Mouse (Mus musculus) brown adipose tissue, adult 24 weeks (tissue): ENCODE measurements around the gene 5330417C22Rik. TPM values are rescaled to one million over a fixed set of nuclear protein-coding genes. Genes with fewer than 3 reads are reported as not detected.

Experiments
- H3K27ac ChIP-seq: fragments of 200-500 bp; replicated peaks from 2 replicates; pipeline ENCODE4 v1.5.1; 2012; ENCODE audit warnings: low read depth, mild to moderate bottlenecking, low read length
- H3K4me1 ChIP-seq: fragments of 200-500 bp; 2 replicates; pipeline ENCODE4 v1.6.1; 2012; ENCODE audit warnings: low read length, mixed read lengths; ENCODE audit not compliant: control insufficient read depth, insufficient read depth, insufficient read length
- H3K4me3 ChIP-seq: fragments of 200-500 bp; 2 replicates; pipeline ENCODE4 v1.5.1; 2012; ENCODE audit warnings: low read depth, mild to moderate bottlenecking, low read length, moderate library complexity; ENCODE audit not compliant: insufficient read depth
- polyA plus RNA-seq: library from polyadenylated mRNA; stranded (reverse); fragments of >200 nt; gene quantifications from 2 replicates; pipeline ENCODE4 v1.2.4, GENCODE M21; 2012; ENCODE audit not compliant: missing spikeins, insufficient read depth, insufficient read length

5330417C22Rik gene
- polyA plus RNA-seq, 1 experiment, result not detected

DNA sequence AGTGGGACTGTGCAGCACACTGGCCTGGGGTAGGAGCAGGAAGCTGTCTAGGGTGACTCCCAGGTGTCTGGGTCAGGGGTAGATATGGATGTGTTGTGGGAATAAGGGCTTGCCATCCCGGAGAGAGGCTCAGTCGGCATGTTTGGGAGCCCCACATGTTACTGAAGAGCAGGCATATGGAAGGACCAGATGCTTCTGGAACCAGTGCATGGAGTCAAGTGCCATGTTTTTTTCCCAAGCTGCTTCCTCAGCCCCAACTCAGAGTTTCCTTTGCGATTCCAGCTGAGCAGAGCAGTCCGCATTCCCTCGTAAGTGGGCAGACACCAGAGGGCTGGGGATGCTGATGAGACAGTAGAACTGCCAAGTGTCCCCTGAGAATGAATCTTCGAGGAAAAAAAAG is 113.3 kb downstream of the 5330417C22Rik start:
- Histone ChIP-seq H3K27ac (no peak overlapping the region), H3K4me3 (no peak overlapping the region), H3K4me1 (no peaks in the 10 kb centered on the region)

DNA sequence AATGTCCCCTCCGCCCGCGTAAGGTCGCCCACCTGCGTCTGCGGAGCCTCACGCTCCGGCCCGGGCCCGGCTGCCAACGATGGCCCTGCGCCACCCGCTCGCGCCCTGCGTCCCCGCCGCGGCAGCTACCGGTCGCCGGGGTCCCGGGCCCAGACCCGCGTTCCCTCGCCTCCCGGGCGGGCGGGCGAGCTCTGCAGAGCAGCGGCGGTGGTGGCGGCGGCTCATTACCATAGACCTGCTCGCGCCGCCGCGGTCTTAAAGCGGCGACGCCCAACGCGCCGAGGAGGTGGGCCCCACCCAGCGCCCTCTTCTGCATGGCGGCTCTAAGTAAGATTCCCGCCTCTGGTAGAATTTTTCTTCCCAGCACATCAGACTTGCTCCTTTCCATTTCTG is 120.5 kb downstream of the 5330417C22Rik start:
- Histone ChIP-seq H3K27ac (no peak overlapping the region), H3K4me3 (peak overlapping the region; percentile 64), H3K4me1 (no peaks in the 10 kb centered on the region; the same call in none of the 2 replicates)

DNA sequence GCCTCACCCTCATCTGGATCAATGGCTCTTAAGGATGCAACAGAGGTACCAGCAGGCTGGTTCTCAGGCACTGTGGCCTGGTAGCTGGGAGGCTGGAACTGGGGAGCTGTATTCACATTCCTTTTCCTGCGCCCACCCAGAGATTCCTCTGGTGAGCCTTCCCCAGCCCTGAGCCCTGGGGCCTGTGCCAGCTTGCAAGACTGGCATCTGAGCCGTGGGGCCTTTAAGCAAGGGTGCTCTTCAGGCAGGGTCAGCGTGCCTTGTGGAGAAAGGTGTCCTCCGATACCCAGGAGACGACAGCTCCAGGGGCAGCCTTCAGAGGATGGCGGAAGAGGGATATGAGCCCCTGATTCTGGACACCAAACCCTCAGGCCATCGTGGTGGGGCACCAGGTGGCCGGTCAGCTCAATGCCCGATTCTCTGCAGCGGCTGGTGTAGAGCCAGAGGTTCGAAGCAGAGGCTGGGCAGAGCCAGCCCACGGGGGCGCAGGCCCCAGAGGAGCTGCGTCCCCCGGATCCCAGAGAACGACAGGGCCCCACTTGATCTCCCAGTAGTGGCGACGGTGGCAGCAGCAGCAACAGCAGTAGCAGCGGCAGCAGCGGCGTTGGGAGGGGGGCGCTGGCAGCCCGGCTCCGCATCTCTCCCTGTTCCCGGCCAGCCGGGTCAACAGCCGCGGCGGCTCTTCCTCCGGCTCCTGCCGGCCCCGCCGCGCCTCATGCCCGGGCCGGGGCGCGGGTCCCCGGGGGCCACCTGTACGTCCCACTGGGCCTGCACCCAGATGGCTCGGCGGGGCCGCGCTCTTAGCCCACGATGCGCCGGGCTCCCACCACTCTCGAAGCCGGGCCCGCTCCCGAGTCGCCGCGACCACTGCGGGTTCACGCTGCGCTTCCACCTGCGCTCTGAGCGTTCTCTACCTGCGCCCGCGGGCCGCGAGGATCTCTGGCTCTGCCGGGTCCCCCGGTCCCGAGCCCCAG is 121.2 kb downstream of the 5330417C22Rik start, which contains the start of gene Celsr2:
Gene Celsr2, minus strand, starts transcription at position 696 of the 974 bp plus-strand sequence.
- no peak within 1 kb of the TSS for H3K27ac ChIP-seq

DNA sequence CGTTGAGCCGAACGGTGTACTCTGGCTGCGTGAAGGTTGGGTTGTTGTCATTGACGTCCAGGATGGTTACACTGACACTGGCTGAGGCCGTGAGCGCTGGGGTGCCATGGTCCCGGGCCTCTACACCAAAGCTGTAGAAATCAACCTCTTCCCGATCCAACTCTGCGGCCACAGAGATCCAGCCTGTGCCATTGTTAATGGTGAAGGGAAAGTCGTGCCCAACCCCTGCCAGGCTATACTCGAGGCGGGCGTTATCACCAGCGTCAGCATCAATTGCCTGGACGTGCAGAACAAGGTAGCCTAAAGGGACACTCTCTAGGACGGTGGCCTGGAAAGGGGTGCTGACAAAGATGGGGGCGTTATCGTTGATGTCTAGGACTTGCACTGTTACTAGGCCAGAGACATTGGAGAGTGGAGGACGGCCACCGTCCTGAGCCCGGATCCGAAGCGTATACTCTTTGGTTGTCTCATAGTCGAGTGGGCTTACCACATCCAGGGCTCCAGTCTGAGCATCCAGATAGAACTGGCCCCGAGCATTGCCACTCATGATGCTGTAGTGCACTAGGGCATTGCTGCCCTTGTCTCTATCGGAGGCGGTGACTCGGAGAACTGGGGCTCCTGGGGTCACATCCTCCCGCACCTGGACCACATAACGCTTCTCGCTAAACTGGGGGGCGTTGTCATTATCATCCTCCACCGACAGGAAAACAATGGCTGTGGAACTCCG is 122.5 kb downstream of the 5330417C22Rik start:
- H3K27ac ChIP-seq, result no peak overlapping the region
- H3K4me3 ChIP-seq, result no peak overlapping the region
- H3K4me1 ChIP-seq, result no peaks in the 10 kb centered on the region; the same call in none of the 2 replicates

More for the DNA sequence above, 121.2 kb downstream of the 5330417C22Rik start, which contains the start of gene Celsr2:
- Histone ChIP-seq H3K4me1 (no peaks in the 10 kb centered on the region; the same call in none of the 2 replicates), H3K4me3 (peak within 1 kb of the TSS; percentile 64)

DNA sequence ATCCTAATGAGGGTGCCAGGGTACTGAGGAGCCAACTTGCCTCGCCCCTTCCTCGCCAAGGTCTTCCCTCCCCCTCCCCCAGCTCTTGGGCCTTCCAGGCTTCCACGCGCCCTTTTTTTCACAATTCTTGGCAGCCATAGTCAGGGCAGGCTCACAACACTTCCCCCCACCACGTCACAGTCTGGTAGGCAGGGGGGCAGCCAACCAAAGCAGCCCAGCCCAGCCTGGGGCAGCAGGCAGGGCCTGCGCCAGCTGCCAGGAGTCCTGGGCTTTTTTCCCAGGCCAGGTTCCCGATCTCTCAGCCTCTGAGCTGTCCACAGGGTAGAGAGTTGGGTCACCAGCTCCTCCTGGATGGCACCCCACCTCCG is 124.6 kb downstream of the 5330417C22Rik start:
- H3K4me3 ChIP-seq, result no peak overlapping the region
- no peaks in the 10 kb centered on the region; the same call in 1 of the 2 replicates for H3K4me1 ChIP-seq
- no peak overlapping the region for H3K27ac ChIP-seq

DNA sequence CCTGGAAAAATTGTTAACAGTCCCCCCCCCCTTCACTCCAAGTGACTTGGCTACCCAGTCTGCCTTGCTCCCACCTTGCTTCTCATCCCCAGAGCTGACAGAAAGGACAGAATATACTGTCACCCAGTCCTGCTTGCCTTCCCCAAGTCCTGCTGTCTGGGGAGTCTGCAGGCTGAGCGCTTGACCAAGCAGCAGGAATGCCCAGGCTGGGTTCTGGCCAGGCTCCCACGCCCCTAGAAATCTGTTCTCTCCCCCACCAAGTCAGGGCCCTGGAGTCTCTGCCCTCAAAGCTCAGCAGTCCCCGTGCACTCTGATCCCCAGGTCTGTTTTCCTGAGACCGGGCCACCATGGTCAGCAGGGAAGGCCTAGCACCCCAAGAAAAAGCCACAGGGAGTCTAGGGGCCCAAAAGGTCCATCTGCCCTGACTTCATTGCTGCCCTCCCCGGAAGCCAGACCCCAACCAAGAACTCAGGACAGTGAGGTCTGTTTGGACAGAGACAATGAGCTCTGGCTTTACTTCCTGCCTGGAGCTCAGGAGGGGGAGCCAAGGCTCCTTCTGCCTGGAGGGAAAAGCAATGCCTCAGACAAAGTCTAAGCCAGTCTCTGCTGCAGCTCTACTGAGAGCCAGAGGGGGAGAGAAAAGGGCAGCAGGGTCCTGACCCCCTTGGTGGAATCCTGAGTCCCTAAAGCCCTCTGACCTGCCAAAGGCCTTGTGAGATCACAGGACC is 125.1 kb downstream of the 5330417C22Rik start:
- Histone ChIP-seq H3K4me3 (no peak overlapping the region), H3K27ac (no peak overlapping the region), H3K4me1 (no peaks in the 10 kb centered on the region; the same call in 1 of the 2 replicates)

DNA sequence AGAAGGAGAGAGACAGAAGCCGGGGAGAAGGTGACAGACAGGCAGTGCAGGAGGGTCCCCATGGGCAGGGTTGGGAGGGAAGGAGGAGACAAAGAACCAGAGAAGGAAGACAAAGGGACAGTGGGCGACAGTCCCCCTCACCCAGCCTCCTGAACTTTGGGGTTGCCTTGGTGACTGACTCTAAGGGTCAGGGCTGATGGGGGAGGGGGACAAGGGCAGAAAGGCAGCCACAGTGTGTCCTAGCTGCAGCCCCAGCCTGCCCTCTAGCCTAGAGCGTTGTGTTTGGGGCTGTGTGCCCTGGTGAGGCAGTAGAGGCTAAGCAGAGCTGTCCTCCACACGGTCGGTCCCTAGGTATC is 126.0 kb downstream of the 5330417C22Rik start:
- Histone ChIP-seq H3K4me1 (no peaks in the 10 kb centered on the region; the same call in 1 of the 2 replicates), H3K4me3 (no peak overlapping the region), H3K27ac (no peak overlapping the region)

DNA sequence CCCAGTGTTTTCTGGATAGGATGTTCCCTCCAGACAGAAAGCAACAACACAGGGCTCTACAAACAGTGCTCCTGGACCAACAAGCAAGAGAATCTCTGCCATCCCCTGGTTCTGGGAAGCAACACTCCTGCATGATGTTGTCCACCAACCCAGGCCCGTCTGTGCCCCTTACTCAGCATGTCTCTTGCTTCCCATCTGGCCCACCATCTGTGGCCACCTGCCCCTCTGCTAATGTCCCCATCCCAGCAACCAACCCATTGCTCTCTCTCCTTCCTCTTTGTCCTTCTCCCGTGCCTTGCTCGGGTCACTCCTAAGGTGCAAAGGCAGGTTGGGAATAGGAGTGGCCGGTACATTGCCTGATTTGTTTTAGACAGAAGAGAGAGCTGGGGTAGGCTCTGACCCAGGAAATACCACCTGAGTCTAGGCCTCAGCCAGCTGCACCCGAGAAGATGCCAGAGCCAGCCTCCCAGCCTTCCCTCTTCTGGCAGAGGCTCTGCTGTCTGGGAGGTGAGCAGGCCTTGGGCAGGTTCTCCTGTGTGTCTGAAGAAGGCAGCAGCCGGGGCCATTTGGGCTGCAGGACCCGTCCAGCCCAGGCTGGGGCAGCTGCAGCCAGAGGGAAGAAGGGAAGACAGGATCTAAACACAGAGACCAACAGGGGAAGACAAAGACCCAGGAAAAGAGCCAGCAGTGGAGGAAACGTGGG is 126.5 kb downstream of the 5330417C22Rik start:
- no peaks in the 10 kb centered on the region for H3K4me1 ChIP-seq
- no peak overlapping the region for H3K27ac ChIP-seq
- no peak overlapping the region for H3K4me3 ChIP-seq

DNA sequence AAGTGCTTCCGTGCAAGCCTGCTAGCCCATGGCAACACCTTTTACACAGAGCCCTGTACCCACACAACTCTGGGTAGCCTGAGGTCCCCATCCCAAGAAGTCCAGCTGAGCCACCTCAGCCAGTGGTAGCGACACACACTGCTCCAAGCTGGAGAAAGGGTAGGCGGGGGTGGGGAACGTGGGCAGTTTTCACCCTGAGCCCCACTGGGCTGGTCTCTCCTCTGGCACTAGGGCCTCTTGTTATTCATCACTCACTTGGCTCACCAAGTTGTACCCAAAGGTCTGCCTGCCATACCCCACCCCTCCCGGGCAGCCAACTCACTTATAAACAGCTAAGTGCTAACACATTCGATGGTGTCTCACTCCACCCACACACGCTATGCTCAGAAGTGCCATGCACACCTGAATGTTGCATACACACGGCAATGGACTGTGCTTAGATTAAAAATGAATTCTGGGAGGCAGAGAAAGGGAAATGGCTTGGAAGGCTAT is 127.8 kb downstream of the 5330417C22Rik start:
- Histone ChIP-seq H3K27ac (no peak overlapping the region), H3K4me1 (no peaks in the 10 kb centered on the region), H3K4me3 (no peak overlapping the region)

DNA sequence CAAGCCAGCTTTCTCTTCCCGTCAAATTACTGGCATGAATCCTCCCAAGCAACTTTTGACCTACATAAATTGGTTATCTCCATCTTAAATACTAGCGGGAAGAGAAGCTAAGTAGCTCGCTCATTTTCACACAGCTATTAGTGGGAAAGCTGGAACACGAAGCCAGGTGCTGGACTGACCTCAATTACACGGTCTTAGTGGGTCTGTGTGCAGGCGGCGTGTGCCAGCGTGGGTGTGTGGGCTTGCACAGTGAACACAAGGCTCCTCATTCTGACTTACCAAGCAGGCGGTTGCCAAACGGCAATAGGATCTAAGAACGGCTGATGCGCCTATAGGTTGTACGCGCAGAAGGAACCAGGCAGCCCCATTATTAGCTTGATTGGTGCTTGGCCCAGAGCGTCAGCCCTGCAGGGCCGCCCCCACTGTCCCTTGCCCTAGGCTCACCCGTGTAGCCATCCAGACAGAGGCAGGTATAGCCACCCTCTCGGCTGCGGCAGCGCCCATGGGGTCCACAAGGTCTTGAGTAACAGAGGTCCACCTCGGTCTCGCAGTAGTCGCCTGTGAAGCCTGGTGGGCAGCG is 129.9 kb downstream of the 5330417C22Rik start:
- no peaks in the 10 kb centered on the region for H3K4me1 ChIP-seq
- H3K4me3 ChIP-seq, result no peak overlapping the region
- no peak overlapping the region for H3K27ac ChIP-seq

Other genes starting within 250 kb of the 5330417C22Rik start
- gene Mybphl, start 171.6 kb downstream of the 5330417C22Rik start, polyA plus RNA-seq, result not detected in 2 replicates
- gene Psrc1, start 152.7 kb downstream of the 5330417C22Rik start, polyA plus RNA-seq, result not detected in 2 replicates
- 2.4 and 4.0 TPM in 2 replicates for gene Celsr2, start 121.0 kb downstream of the 5330417C22Rik start, polyA plus RNA-seq
- 87.8 and 101 TPM in 2 replicates for gene Sars, start 91.3 kb downstream of the 5330417C22Rik start, polyA plus RNA-seq
- not detected in 2 replicates for gene 1700013F07Rik, start 2.4 kb downstream of the 5330417C22Rik start, polyA plus RNA-seq
- 24.1 and 27.7 TPM in 2 replicates for gene Tmem167b, start 25.9 kb upstream of the 5330417C22Rik start, polyA plus RNA-seq
- 23.7 and 42.7 TPM in 2 replicates for gene Taf13, start 35.2 kb upstream of the 5330417C22Rik start, polyA plus RNA-seq
- gene Wdr47, start 54.7 kb upstream of the 5330417C22Rik start, polyA plus RNA-seq, result 4.5 and 5.3 TPM in 2 replicates
- gene Clcc1, start 117.4 kb upstream of the 5330417C22Rik start, polyA plus RNA-seq, result 16.9 and 18.6 TPM in 2 replicates
- 0.54 and 0.83 TPM in 2 replicates for gene Gpsm2, start 185.8 kb upstream of the 5330417C22Rik start, polyA plus RNA-seq
- not detected in 2 replicates for gene Aknad1, start 203.1 kb upstream of the 5330417C22Rik start, polyA plus RNA-seq